Mouse (Mus musculus): ENCODE results near the gene 1700001J03Rik. TPM values are rescaled to one million over a fixed set of nuclear protein-coding genes. Genes with fewer than 3 reads are reported as not detected.

The 1700001J03Rik gene
- polyA plus RNA-seq, 1 experiment: 0.18 TPM

DNA sequence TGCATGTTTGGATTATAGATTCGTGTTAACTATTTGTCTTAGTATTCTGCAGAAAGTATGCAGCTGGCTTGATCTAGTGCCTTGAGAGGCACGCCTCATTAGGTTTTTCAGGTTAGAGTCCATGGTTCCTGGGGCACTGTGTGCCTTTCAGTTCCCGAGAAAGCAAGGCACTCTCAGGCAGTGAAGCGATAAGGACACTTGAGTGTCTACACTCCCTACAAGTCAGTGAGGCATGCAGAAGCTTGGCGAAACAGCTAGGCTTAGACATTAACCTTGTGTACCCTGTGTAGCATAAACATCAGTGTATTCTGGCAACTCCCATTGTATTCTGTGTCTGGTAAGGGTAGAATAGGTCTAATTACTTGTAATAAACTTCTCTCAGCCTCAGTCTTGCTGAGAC lies 20.4 kb upstream of the 1700001J03Rik start:
- Histone ChIP-seq H3K27ac (ENCODE audit: insufficient read depth, low read length) (no peak overlapping the region), H3K27me3 (ENCODE audit: control insufficient read depth, insufficient read depth, low read length) (no peaks in the 10 kb centered on the region), H3K4me3 (ENCODE audit: extremely low read depth, insufficient read depth, insufficient read length) (no peak overlapping the region), H3K4me1 (ENCODE audit: control insufficient read depth, insufficient read depth, insufficient read length) (no peaks in the 10 kb centered on the region), H3K36me3 (ENCODE audit: control insufficient read depth, insufficient read depth, low read length) (peaks cover 24% of the 10 kb centered on the region)
- DNase-seq (ENCODE audit: low read depth in 1 of 2, low spot score in 2 of 2): no peak
- TF ChIP-seq POLR2A (IDR thresholded peaks at IDR 0.05; ENCODE audit: low read depth, low read length) (no peak), CTCF (IDR thresholded peaks at IDR 0.05; ENCODE audit: extremely low read depth, insufficient read depth, insufficient read length, insufficient replicate concordance) (no peak)
- 94% methylated on average over 5 of the region's 5 CpGs for WGBS

DNA sequence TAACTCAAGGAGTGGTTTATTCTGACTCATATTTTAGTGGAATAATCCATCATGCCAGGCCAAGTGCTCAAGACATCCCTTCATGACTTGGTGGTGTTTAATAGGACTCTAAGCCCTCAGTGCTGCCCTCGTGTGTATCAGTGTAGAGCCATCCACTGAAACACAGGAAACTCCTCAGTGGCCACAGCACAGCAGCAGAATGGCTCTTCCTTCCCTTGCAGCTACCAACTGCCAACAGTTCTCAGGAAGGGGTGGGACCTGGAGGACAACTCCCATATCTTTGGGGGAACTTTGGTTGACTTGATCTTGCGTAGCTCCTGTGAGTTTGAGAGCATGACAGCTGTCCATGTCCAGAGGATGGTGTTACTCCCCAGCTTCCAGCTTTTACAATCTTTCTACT lies 18.8 kb upstream of the 1700001J03Rik start:
- Histone ChIP-seq H3K4me1 (ENCODE audit: control insufficient read depth, insufficient read depth, insufficient read length) (no peaks in the 10 kb centered on the region), H3K4me3 (ENCODE audit: extremely low read depth, insufficient read depth, insufficient read length) (no peak overlapping the region), H3K27ac (ENCODE audit: insufficient read depth, low read length) (no peak overlapping the region), H3K27me3 (ENCODE audit: control insufficient read depth, insufficient read depth, low read length) (no peaks in the 10 kb centered on the region), H3K36me3 (ENCODE audit: control insufficient read depth, insufficient read depth, low read length) (peaks cover 15% of the 10 kb centered on the region)
- WGBS: 36% methylated on average over 2 of the region's 2 CpGs
- TF ChIP-seq POLR2A (IDR thresholded peaks at IDR 0.05; ENCODE audit: low read depth, low read length): no peak
- TF ChIP-seq CTCF (IDR thresholded peaks at IDR 0.05; ENCODE audit: extremely low read depth, insufficient read depth, insufficient read length, insufficient replicate concordance): no peak
- DNase-seq (ENCODE audit: low read depth in 1 of 2, low spot score in 2 of 2): no peak

DNA sequence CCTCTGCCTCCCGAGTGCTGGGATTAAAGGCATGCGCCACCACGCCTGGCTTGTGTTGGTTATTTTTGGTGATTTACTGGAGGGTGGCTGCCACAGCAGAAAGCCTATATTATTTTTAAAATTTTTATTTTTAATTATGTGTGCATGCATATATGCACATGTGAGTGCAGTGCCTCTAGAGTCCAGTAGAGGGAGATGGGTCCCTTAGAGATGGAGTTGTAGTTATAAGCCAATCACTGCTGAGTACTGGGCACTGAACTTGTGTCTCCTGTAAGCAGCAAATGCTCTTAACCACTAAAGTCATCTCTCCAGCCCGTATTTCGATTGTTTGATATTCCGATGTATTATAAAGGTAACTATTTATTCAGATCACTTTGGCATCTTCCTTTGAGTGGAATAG lies 15.5 kb upstream of the 1700001J03Rik start:
- H3K4me3 ChIP-seq (ENCODE audit: extremely low read depth, insufficient read depth, insufficient read length): no peak overlapping the region
- H3K27ac ChIP-seq (ENCODE audit: insufficient read depth, low read length): no peak overlapping the region
- peaks cover 6% of the 10 kb centered on the region for H3K36me3 ChIP-seq (ENCODE audit: control insufficient read depth, insufficient read depth, low read length)
- TF ChIP-seq CTCF (IDR thresholded peaks at IDR 0.05; ENCODE audit: extremely low read depth, insufficient read depth, insufficient read length, insufficient replicate concordance) (no peak), POLR2A (IDR thresholded peaks at IDR 0.05; ENCODE audit: low read depth, low read length) (no peak)
- DNase-seq (ENCODE audit: low read depth in 1 of 2, low spot score in 2 of 2): no peak
- 96% methylated on average over 6 of the region's 6 CpGs for WGBS
- no peaks in the 10 kb centered on the region for H3K27me3 ChIP-seq (ENCODE audit: control insufficient read depth, insufficient read depth, low read length)
- H3K4me1 ChIP-seq (ENCODE audit: control insufficient read depth, insufficient read depth, insufficient read length): no peaks in the 10 kb centered on the region

DNA sequence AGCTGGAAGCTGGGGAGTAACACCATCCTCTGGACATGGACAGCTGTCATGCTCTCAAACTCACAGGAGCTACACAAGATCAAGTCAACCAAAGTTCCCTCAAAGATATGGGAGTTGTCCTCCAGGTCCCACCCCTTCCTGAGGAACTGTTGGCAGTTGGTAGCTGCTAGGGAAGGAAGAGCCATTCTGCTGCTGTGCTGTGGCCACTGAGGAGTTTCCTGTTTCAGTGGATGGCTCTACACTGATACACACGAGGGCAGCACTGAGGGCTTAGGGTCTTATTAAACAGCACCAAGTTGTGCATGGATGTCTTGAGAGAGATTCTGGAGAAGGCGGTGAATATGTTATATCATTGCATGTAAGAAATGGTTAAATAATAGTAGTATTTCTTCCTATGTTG lies 14.4 kb upstream of the 1700001J03Rik start:
- no peak overlapping the region for H3K27ac ChIP-seq (ENCODE audit: insufficient read depth, low read length)
- peaks cover 2% of the 10 kb centered on the region for H3K36me3 ChIP-seq (ENCODE audit: control insufficient read depth, insufficient read depth, low read length)
- no peaks in the 10 kb centered on the region for H3K27me3 ChIP-seq (ENCODE audit: control insufficient read depth, insufficient read depth, low read length)
- no peaks in the 10 kb centered on the region for H3K4me1 ChIP-seq (ENCODE audit: control insufficient read depth, insufficient read depth, insufficient read length)
- TF ChIP-seq POLR2A (IDR thresholded peaks at IDR 0.05; ENCODE audit: low read depth, low read length) (no peak), CTCF (IDR thresholded peaks at IDR 0.05; ENCODE audit: extremely low read depth, insufficient read depth, insufficient read length, insufficient replicate concordance) (no peak)
- no peak overlapping the region for H3K4me3 ChIP-seq (ENCODE audit: extremely low read depth, insufficient read depth, insufficient read length)
- 59% methylated on average over 2 of the region's 2 CpGs for whole genome bisulfite sequencing
- DNase-seq (ENCODE audit: low read depth in 1 of 2, low spot score in 2 of 2): no peak

DNA sequence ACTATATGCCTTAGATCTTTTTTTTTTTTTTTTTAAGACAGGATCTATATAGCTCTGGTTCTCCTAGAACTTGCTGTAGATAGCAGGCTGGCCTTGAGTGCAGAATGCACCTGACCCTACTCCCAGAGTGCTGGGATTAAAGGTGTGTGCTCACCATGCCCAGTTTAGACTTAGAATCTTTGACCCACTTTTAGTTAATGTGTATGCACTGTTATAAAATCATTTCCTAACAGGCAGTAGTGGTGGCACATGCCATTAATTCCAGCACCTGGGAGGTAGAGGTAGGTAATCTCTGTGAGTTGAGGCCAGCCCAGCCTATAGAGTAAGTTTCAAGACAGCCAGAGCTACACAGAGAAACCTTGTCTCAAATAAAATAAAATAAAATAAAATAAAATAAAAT lies 14.0 kb upstream of the 1700001J03Rik start:
- H3K36me3 ChIP-seq (ENCODE audit: control insufficient read depth, insufficient read depth, low read length): peaks cover 2% of the 10 kb centered on the region
- no peaks in the 10 kb centered on the region for H3K4me1 ChIP-seq (ENCODE audit: control insufficient read depth, insufficient read depth, insufficient read length)
- H3K4me3 ChIP-seq (ENCODE audit: extremely low read depth, insufficient read depth, insufficient read length): no peak overlapping the region
- no peak for DNase-seq (ENCODE audit: low read depth in 1 of 2, low spot score in 2 of 2)
- TF ChIP-seq POLR2A (IDR thresholded peaks at IDR 0.05; ENCODE audit: low read depth, low read length) (no peak), CTCF (IDR thresholded peaks at IDR 0.05; ENCODE audit: extremely low read depth, insufficient read depth, insufficient read length, insufficient replicate concordance) (no peak)
- H3K27ac ChIP-seq (ENCODE audit: insufficient read depth, low read length): no peak overlapping the region
- H3K27me3 ChIP-seq (ENCODE audit: control insufficient read depth, insufficient read depth, low read length): no peaks in the 10 kb centered on the region

DNA sequence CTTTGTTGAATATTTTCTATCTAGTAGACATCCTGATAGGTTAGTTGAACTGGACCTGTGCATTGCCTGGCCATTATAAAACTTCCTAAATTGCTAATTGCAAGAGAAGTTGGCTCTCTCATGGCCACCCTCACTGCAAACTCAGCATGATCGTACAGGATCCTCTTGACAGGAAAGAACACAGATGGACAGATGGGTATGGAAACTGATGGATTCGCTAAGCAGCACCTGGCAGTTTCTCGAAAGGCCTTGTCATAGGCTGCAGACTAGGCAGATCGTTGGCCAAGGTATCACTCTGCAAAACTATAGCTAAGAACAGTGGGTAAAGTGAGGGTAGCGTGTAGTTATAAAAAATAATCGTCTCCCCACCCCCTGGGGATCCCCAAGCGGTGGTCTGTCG lies 8.3 kb upstream of the 1700001J03Rik start:
- H3K27me3 ChIP-seq (ENCODE audit: control insufficient read depth, insufficient read depth, low read length): no peaks in the 10 kb centered on the region
- H3K4me3 ChIP-seq (ENCODE audit: extremely low read depth, insufficient read depth, insufficient read length): no peak overlapping the region
- TF ChIP-seq POLR2A (IDR thresholded peaks at IDR 0.05; ENCODE audit: low read depth, low read length) (no peak), CTCF (IDR thresholded peaks at IDR 0.05; ENCODE audit: extremely low read depth, insufficient read depth, insufficient read length, insufficient replicate concordance) (no peak)
- H3K36me3 ChIP-seq (ENCODE audit: control insufficient read depth, insufficient read depth, low read length): no peaks in the 10 kb centered on the region
- 85% methylated on average over 8 of the region's 8 CpGs for WGBS
- no peak for DNase-seq (ENCODE audit: low read depth in 1 of 2, low spot score in 2 of 2)
- H3K4me1 ChIP-seq (ENCODE audit: control insufficient read depth, insufficient read depth, insufficient read length): no peaks in the 10 kb centered on the region
- no peak overlapping the region for H3K27ac ChIP-seq (ENCODE audit: insufficient read depth, low read length)

DNA sequence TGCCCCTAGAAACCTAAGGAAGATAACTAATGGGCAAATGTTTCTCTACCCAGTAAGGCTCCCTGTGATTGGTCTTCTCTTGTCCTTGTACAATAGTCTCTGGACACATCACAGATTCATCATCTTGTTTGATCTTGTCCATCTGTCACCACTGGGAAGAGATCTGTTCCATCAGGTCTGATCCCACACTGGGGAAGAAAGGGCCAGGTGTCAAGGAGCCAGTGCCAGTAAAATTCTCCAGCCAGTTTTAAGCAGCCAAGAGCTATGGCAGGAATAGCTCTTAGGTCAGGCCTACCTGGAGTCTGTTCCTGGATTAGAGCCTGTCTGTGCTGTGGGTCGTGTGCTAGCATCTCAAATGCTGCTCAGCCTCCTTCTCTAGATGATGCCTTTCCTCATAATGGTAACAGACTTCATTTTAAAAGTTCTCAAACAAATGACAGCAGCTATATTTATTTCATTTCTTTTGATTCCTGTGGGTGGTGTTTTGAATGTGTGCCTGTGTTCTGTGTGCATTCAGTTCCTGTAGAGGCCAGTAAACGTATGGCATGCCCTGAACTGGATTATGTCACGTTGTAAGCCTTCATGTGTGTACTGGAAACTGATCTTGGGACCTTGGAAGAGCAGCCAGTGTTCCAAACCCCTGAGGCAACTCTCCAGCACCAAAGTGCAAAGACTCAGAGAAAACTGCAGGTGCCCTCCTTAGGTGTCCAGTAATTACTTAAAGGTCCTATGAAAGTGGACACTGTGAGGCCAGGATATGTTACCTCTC lies 5.6 kb upstream of the 1700001J03Rik start:
- TF ChIP-seq POLR2A (IDR thresholded peaks at IDR 0.05; ENCODE audit: low read depth, low read length) (no peak), CTCF (IDR thresholded peaks at IDR 0.05; ENCODE audit: extremely low read depth, insufficient read depth, insufficient read length, insufficient replicate concordance) (no peak)
- 56% methylated on average over 3 of the region's 3 CpGs for WGBS
- DNase-seq (ENCODE audit: low read depth in 1 of 2, low spot score in 2 of 2): no peak
- no peak overlapping the region for H3K4me3 ChIP-seq (ENCODE audit: extremely low read depth, insufficient read depth, insufficient read length)
- no peaks in the 10 kb centered on the region for H3K36me3 ChIP-seq (ENCODE audit: control insufficient read depth, insufficient read depth, low read length)
- H3K4me1 ChIP-seq (ENCODE audit: control insufficient read depth, insufficient read depth, insufficient read length): no peaks in the 10 kb centered on the region
- H3K27me3 ChIP-seq (ENCODE audit: control insufficient read depth, insufficient read depth, low read length): no peaks in the 10 kb centered on the region
- H3K27ac ChIP-seq (ENCODE audit: insufficient read depth, low read length): no peak overlapping the region

Measured in spleen, adult 2 months (tissue).